Mouse (Mus musculus): ENCODE data around the gene Ddit4.

DNA sequence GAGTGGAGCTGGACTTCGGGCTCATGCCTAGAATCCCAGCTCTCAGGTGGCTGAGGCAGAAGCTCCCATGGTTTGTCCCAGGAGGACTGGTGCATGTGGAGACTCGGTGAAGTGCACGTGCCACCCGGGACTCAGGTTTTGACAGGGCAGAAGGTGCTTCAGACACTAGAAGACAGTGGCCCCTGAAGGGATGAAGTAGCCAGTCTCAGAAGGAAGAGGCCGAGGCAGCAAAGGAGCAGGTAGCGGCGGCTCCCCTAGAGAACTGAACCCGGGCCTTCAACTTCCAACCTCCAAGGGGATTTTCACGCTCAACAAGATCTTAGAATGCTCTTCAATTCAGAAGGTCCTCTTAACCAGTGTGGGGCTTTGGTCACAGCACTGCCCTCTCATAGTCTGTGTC lies 38.8 kb upstream of the Ddit4 start:
- TF ChIP-seq POLR2A (IDR thresholded peaks at IDR 0.05; ENCODE audit: low read depth, low read length) = no peak
- TF ChIP-seq KAT2A (IDR thresholded peaks at IDR 0.05; ENCODE audit: insufficient replicate concordance, low read length) = no peak
- TF ChIP-seq CTCF (conservative IDR thresholded peaks at IDR 0.05 in 1 of 2, IDR thresholded peaks at IDR 0.05 in 1 of 2; ENCODE audit: low read depth in 2 of 2, low read length in 2 of 2) = no peak
- no peak for TF ChIP-seq MAX (IDR thresholded peaks at IDR 0.05; ENCODE audit: low read length)
